Mouse (Mus musculus): ENCODE results near the gene Foxa1. TPM values are rescaled to one million over a fixed set of nuclear protein-coding genes. Genes with fewer than 3 reads are reported as not detected.

Gene Foxa1
- polyA plus RNA-seq, 1 experiment from 2014 or later, result 23.2 TPM

DNA sequence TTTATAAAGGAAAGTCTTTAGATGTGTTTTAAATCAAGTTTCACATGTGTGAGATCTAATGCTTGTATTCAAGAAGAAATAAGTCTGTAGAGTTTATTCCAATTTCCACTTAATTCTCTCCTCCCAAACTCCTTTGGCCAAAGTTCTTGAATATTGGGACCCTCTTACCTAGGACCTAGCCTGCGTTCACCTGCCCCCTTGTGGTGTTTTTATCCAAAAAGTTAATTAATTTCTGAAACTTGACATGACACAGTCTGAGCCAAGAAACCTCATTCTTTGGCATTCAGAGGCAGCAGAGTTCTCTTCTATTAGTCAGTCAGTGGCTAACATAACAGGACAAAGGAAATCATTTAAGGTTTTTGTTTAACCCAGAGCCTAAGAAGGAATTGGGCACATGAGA is 32.2 kb downstream of the Foxa1 start:
- no peaks in the 10 kb centered on the region for H3K36me3 ChIP-seq
- H3K9ac ChIP-seq, result no peak overlapping the region
- no peak overlapping the region for H3K27ac ChIP-seq
- no peak overlapping the region for H3K4me2 ChIP-seq
- H3K4me1 ChIP-seq, result no peaks in the 10 kb centered on the region
- H3K9me3 ChIP-seq, result no peaks in the 10 kb centered on the region
- no peak for ATAC-seq (ENCODE audit: insufficient read depth, low FRiP score, low read depth)
- no peak overlapping the region for H3K4me3 ChIP-seq (replicated peaks)
- no peaks in the 10 kb centered on the region for H3K27me3 ChIP-seq (replicated peaks)
- WGBS, result 36% methylated on average over 1 of the region's 1 CpGs

DNA sequence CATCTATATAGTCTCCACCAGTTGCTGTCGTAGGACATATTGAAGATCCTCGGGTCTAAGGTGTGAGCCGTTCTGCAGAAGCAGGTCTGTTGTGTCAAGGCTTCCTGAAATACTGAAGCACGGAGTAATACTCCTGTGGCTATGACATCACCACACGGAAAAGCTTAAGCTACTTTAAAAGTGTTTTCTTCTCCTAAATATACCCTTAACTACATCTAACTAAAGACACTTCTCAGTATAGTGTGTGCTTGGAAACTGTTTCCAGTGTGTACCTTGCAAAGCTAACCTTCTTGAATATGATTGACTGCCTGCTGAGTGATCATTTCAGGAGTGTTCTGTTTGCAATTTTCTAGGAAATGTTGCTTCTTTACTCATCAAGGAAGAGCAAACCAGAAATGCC is 35.2 kb downstream of the Foxa1 start:
- H3K27ac ChIP-seq, result no peak overlapping the region
- no peak for ATAC-seq (ENCODE audit: insufficient read depth, low FRiP score, low read depth)
- 85% methylated on average over 5 of the region's 5 CpGs for WGBS
- no peaks in the 10 kb centered on the region for H3K9me3 ChIP-seq
- no peaks in the 10 kb centered on the region for H3K27me3 ChIP-seq (replicated peaks)
- H3K4me2 ChIP-seq, result no peak overlapping the region
- no peak overlapping the region for H3K9ac ChIP-seq
- no peaks in the 10 kb centered on the region for H3K36me3 ChIP-seq
- no peak overlapping the region for H3K4me3 ChIP-seq (replicated peaks)
- H3K4me1 ChIP-seq, result 0 out of 2 replicates have a peak, but pooled peaks cover 3% of the 10 kb centered on the region

DNA sequence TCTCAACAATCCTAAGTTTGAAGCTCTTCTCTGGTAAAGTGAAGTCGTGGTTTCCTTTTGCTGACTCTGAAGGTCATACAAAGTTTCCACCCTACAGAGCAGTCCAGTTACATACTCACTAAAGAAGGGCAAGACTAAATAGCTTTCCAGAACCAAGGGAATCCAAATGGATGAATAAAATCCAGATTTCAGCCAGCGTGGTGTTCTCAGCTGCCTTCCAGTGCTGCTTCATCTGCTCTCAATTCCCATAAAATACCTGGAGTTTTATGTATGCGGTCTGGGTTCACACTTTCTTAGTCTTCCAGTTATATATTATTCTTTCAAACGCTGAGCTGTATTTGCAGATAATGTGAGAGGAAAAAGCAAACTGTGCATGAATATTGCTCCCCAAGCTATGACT is 35.6 kb downstream of the Foxa1 start:
- H3K36me3 ChIP-seq, result no peaks in the 10 kb centered on the region
- no peak overlapping the region for H3K4me2 ChIP-seq
- no peaks in the 10 kb centered on the region for H3K27me3 ChIP-seq (replicated peaks)
- no peak overlapping the region for H3K27ac ChIP-seq
- 0 out of 2 replicates have a peak, but pooled peaks cover 3% of the 10 kb centered on the region for H3K4me1 ChIP-seq
- 85% methylated on average over 4 of the region's 4 CpGs for WGBS
- H3K9me3 ChIP-seq, result no peaks in the 10 kb centered on the region
- no peak for ATAC-seq (ENCODE audit: insufficient read depth, low FRiP score, low read depth)
- no peak overlapping the region for H3K4me3 ChIP-seq (replicated peaks)
- no peak overlapping the region for H3K9ac ChIP-seq

DNA sequence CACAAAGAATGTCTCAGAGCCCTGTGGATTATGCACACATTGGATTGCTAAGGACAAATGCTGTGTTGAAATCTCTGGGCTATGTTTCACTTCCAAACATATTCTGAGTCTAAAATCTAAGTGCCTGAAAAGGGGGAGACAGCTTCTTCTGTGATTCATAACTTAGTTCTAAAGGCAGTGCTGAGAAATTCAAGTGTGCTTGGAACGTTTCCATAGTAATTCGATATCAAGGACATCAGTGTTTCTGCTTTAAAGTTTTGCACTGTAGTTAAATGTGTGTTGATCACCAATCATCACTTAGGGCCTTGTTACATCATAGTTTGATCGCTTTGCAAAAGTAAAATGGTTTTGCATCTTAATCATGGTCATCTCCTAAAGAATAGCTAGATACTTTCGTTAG is 37.0 kb downstream of the Foxa1 start:
- no peak overlapping the region for H3K4me3 ChIP-seq (replicated peaks)
- no peaks in the 10 kb centered on the region for H3K9me3 ChIP-seq
- no peaks in the 10 kb centered on the region for H3K36me3 ChIP-seq
- H3K4me1 ChIP-seq, result 0 out of 2 replicates have a peak, but pooled peaks cover 3% of the 10 kb centered on the region
- WGBS, result 45% methylated on average over 4 of the region's 4 CpGs
- H3K9ac ChIP-seq, result no peak overlapping the region
- ATAC-seq (ENCODE audit: insufficient read depth, low FRiP score, low read depth), result no peak
- H3K27ac ChIP-seq, result no peak overlapping the region
- no peaks in the 10 kb centered on the region for H3K27me3 ChIP-seq (replicated peaks)
- H3K4me2 ChIP-seq, result no peak overlapping the region

DNA sequence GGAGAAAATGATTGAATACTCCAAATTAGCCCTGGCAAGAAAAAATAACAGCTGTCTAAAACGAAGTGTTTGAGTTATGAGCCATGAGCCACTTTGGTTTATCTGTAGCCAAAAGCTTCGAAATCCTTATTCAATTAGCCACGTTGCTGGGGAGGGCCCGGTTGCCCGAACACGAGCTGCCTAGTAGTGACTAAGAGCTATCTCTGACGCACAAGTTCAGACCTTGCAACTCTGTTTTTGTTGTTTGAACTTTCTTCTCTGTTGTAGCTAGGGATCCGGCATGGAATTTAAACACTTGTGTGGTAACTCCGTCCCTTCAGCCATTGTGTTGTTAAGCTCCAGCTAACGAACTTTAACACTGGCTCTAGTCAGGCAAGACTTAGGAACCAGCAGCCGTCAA is 37.8 kb downstream of the Foxa1 start:
- Histone ChIP-seq H3K4me3 (replicated peaks) (no peak overlapping the region), H3K27ac (no peak overlapping the region)

DNA sequence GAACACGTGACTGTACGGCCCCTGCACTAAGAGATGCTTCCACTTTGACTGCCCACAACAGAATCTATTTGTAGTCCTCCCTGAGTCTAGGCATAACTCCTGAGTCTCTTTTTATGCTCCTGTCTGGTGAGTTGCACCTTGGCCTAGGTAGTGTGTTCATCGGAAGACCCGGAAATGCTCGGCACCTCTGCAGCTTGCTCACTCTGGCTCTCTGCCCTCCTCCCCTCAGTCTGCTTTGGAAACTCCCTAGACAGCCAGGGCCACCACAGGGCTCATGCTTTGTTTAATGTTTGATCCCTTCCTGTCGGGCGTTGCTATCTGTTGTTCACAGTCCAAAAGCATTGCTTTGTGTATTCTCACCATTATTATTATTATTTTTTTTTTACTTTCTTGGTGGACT is 41.4 kb downstream of the Foxa1 start:
- no peak overlapping the region for H3K9ac ChIP-seq
- no peak for ATAC-seq (ENCODE audit: insufficient read depth, low FRiP score, low read depth)
- WGBS, result 63% methylated on average over 7 of the region's 7 CpGs
- H3K27me3 ChIP-seq (replicated peaks), result no peaks in the 10 kb centered on the region
- H3K4me3 ChIP-seq (replicated peaks), result no peak overlapping the region
- no peaks in the 10 kb centered on the region for H3K36me3 ChIP-seq
- H3K27ac ChIP-seq, result no peak overlapping the region
- H3K9me3 ChIP-seq, result no peaks in the 10 kb centered on the region
- 0 out of 2 replicates have a peak, but pooled peaks cover 3% of the 10 kb centered on the region for H3K4me1 ChIP-seq
- H3K4me2 ChIP-seq, result no peak overlapping the region

More for the DNA sequence above, 37.8 kb downstream of the Foxa1 start:
- WGBS, result 41% methylated on average over 11 of the region's 11 CpGs
- H3K4me2 ChIP-seq, result no peak overlapping the region
- no peaks in the 10 kb centered on the region for H3K36me3 ChIP-seq
- H3K9me3 ChIP-seq, result no peaks in the 10 kb centered on the region
- H3K4me1 ChIP-seq, result 0 out of 2 replicates have a peak, but pooled peaks cover 3% of the 10 kb centered on the region
- no peak for ATAC-seq (ENCODE audit: insufficient read depth, low FRiP score, low read depth)
- H3K9ac ChIP-seq, result no peak overlapping the region
- H3K27me3 ChIP-seq (replicated peaks), result no peaks in the 10 kb centered on the region

DNA sequence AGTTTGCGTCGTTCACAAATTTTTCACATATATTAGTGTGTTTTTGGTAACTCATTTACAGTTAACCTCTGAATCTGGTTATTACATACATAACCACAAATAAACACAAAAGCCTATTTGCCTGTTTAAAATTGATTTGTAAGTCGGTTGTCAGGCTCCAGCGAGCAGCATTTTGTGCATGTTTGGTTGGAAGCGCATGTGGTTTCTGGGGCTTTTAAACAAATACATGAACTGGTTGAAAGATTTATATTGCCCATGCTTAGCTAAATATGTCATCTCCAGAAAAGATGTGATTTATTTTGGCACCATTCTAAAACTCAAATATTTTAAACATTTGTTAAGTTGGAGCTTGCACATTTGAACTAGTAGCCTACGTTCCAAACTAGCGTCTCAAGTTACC is 46.5 kb downstream of the Foxa1 start:
- 39% methylated on average over 7 of the region's 7 CpGs for WGBS
- H3K27me3 ChIP-seq (replicated peaks), result no peaks in the 10 kb centered on the region
- H3K9ac ChIP-seq, result no peak overlapping the region
- no peaks in the 10 kb centered on the region for H3K36me3 ChIP-seq
- no peak for ATAC-seq (ENCODE audit: insufficient read depth, low FRiP score, low read depth)
- H3K4me3 ChIP-seq (replicated peaks), result no peak overlapping the region
- H3K4me1 ChIP-seq, result 0 out of 2 replicates have a peak, but pooled peaks cover 3% of the 10 kb centered on the region
- no peak overlapping the region for H3K27ac ChIP-seq
- H3K4me2 ChIP-seq, result no peak overlapping the region
- H3K9me3 ChIP-seq, result no peaks in the 10 kb centered on the region

DNA sequence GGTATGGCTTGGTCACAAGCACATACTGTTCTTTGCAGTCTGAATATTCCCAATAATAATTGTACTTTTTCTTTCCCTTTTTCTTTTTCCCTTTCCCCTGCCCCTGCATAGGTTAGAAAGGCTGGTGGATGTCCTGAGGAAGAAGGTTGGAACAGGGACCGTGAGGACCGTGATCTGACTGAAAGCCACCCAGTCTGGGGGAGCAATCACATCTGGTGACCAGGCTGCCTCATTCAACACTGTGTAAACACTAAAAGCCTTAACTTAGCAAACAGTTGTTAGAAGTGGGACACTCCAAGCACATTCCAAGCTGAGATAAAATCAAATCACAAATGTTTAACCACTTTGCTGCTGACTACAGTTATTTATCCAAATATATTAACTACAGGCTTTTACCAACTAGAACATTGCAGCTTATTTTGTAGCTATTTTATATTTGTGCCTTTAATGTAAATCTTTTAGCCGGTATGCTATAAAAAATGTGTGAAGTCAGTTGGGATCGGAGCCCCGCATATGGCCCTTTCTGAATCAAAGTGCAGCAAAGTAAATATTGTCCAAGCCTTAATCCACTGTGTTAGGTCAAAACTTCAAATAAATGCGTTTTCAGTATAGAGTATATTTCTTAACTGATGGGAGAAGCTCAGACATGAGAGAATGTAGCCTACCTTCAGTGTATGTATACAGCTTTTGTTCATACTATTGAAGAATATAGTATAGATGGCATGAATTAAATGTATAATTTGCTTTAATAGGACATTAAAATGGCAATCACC is 50.2 kb downstream of the Foxa1 start:
- Histone ChIP-seq H3K9me3 (no peaks in the 10 kb centered on the region), H3K36me3 (no peaks in the 10 kb centered on the region), H3K4me3 (replicated peaks) (no peak overlapping the region), H3K27me3 (replicated peaks) (no peaks in the 10 kb centered on the region), H3K9ac (no peak overlapping the region), H3K4me1 (0 out of 2 replicates have a peak, but pooled peaks cover 3% of the 10 kb centered on the region), H3K4me2 (no peak overlapping the region), H3K27ac (peak overlapping the region; percentile 21; the same call in 1 of the 2 replicates)
- ATAC-seq (ENCODE audit: insufficient read depth, low FRiP score, low read depth), result peak; percentile 93
- WGBS, result 27% methylated on average over 6 of the region's 6 CpGs

Other genes with a start within 250 kb of the Foxa1 start
- 3.8 and 4.2 TPM in 2 replicates for gene Ttc6, start 17.2 kb upstream of the Foxa1 start, polyA plus RNA-seq (2015; fragmentation: Nextera tagmentation; extraction: Ambion mirVana)